Mouse (Mus musculus): ENCODE results near the gene Cep112. TPM values are rescaled to one million over a fixed set of nuclear protein-coding genes. Genes with fewer than 3 reads are reported as not detected.

The Cep112 gene
- polyA plus RNA-seq, 1 experiment from 2014 or later = 10.4 TPM

GRCm38 (mm10) chr11:108488256-108488655 lies 63.3 kb downstream of the Cep112 start:
- 70% methylated on average over 2 of the region's 2 CpGs for WGBS
- no peaks in the 10 kb centered on the region for H3K27me3 ChIP-seq (ENCODE audit: insufficient read depth, low read length)
- no peak overlapping the region for H3K4me2 ChIP-seq (replicated peaks; ENCODE audit: low read depth, low read length)

DNA sequence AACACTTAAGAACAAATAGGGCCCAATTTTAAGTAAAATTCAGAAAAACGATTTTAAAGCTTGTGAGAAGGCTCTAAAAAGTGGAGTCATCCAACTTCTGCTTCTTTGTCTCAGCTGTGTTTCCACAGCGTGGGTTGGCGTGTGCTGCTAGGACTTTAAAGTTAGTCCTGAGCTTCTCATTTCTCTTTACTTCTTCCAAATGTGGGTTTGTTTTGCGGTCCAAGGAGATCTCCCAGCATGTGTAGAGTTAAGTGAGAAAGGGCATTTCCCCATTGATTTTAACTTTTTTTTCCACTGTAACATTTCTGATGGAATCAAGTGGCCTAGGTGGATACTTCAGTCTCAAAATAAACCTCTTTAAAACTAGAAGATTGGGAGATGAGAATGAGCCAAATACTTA lies 64.9 kb downstream of the Cep112 start:
- no peak overlapping the region for H3K4me3 ChIP-seq (ENCODE audit: low read length)
- WGBS = 93% methylated on average over 4 of the region's 4 CpGs
- no peak overlapping the region for H3K9ac ChIP-seq (replicated peaks; ENCODE audit: low read length)
- H3K27ac ChIP-seq (ENCODE audit: low read length) = no peak overlapping the region
- H3K4me1 ChIP-seq (ENCODE audit: insufficient read depth, low read length) = no peaks in the 10 kb centered on the region
- no peak for ATAC-seq (ENCODE audit: low FRiP score, low TSS enrichment)
- no peak overlapping the region for H3K4me2 ChIP-seq (replicated peaks; ENCODE audit: low read depth, low read length)
- H3K27me3 ChIP-seq (ENCODE audit: insufficient read depth, low read length) = no peaks in the 10 kb centered on the region
- no peaks in the 10 kb centered on the region for H3K36me3 ChIP-seq (ENCODE audit: insufficient read depth, low read length)
- H3K9me3 ChIP-seq (ENCODE audit: low read length) = no peaks in the 10 kb centered on the region

More at GRCm38 (mm10) chr11:108488256-108488655, 63.3 kb downstream of the Cep112 start:
- no peaks in the 10 kb centered on the region for H3K4me1 ChIP-seq (ENCODE audit: insufficient read depth, low read length)
- no peaks in the 10 kb centered on the region for H3K36me3 ChIP-seq (ENCODE audit: insufficient read depth, low read length)
- H3K27ac ChIP-seq (ENCODE audit: low read length) = no peak overlapping the region
- no peaks in the 10 kb centered on the region for H3K9me3 ChIP-seq (ENCODE audit: low read length)
- no peak for ATAC-seq (ENCODE audit: low FRiP score, low TSS enrichment)
- no peak overlapping the region for H3K4me3 ChIP-seq (ENCODE audit: low read length)
- no peak overlapping the region for H3K9ac ChIP-seq (replicated peaks; ENCODE audit: low read length)

DNA sequence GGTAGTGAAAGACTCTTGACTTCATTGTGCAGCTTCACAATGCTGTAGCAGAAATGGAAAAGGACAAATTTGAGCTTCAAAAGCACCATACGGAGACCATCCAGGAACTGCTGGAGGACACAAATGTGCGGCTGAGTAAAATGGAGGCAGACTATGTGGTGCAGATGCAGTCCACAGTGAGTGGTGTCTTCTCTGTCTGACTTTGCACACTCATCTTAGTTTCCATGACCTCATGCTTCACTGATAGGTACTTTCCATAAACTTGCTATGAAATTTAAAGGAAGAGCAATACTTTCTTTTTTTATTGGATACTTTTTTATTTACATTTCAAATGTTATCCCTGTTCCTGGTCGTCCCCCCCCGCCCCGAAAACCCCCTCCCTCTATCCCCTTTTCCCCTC lies 83.2 kb downstream of the Cep112 start:
- WGBS = 95% methylated on average over 5 of the region's 5 CpGs
- Histone ChIP-seq H3K4me3 (ENCODE audit: low read length) (no peak overlapping the region), H3K27ac (ENCODE audit: low read length) (no peak overlapping the region), H3K27me3 (ENCODE audit: insufficient read depth, low read length) (no peaks in the 10 kb centered on the region), H3K4me1 (ENCODE audit: insufficient read depth, low read length) (no peaks in the 10 kb centered on the region), H3K9ac (replicated peaks; ENCODE audit: low read length) (no peak overlapping the region), H3K4me2 (replicated peaks; ENCODE audit: low read depth, low read length) (no peak overlapping the region), H3K36me3 (ENCODE audit: insufficient read depth, low read length) (0 out of 2 replicates have a peak, but pooled peaks cover 2% of the 10 kb centered on the region), H3K9me3 (ENCODE audit: low read length) (no peaks in the 10 kb centered on the region)
- no peak for ATAC-seq (ENCODE audit: low FRiP score, low TSS enrichment)

DNA sequence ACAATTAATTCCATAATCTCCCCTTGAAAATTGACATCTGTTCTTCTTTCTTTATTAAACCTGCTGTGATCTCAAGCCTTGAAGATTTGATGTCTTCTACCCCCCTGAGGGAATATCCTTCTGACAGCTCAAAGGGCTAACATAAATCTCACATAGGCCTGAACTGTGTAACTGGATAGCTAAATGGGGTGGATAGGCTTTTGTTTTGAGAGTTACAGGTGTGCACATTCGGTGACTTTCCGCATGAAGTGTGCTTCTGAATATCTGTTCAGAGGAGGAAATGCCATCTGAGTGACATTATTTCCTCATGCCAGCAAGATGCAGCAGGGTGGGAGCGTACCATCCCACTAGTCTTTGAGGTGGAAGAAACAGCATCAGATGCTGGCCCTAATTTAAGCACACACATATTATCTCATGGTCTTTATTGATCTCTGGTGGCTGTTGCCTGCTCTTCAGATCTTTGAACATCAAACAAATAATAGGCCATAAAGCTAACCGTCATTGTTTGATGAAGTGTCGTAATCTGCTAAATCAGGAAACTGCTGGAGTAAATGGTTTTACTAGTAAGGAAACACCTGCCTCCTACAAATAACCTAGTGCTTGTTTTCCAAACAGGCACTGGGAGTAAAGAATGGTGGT lies 102.9 kb downstream of the Cep112 start:
- Histone ChIP-seq H3K27ac (ENCODE audit: low read length) (no peak overlapping the region), H3K9me3 (ENCODE audit: low read length) (no peaks in the 10 kb centered on the region), H3K9ac (replicated peaks; ENCODE audit: low read length) (no peak overlapping the region), H3K36me3 (ENCODE audit: insufficient read depth, low read length) (0 out of 2 replicates have a peak, but pooled peaks cover 3% of the 10 kb centered on the region), H3K4me3 (ENCODE audit: low read length) (no peak overlapping the region), H3K27me3 (ENCODE audit: insufficient read depth, low read length) (no peaks in the 10 kb centered on the region), H3K4me2 (replicated peaks; ENCODE audit: low read depth, low read length) (no peak overlapping the region), H3K4me1 (ENCODE audit: insufficient read depth, low read length) (no peaks in the 10 kb centered on the region)
- 14% methylated on average over 5 of the region's 5 CpGs for WGBS
- no peak for ATAC-seq (ENCODE audit: low FRiP score, low TSS enrichment)

- H3K4me3 ChIP-seq (ENCODE audit: low read length) = no peak overlapping the region
- ATAC-seq (ENCODE audit: low FRiP score, low TSS enrichment) = no peak
- WGBS = 64% methylated on average over 1 of the region's 1 CpGs
- H3K4me2 ChIP-seq (replicated peaks; ENCODE audit: low read depth, low read length) = no peak overlapping the region
- H3K4me1 ChIP-seq (ENCODE audit: insufficient read depth, low read length) = no peaks in the 10 kb centered on the region
- H3K36me3 ChIP-seq (ENCODE audit: insufficient read depth, low read length) = 0 out of 2 replicates have a peak, but pooled peaks cover 3% of the 10 kb centered on the region
- H3K9me3 ChIP-seq (ENCODE audit: low read length) = no peaks in the 10 kb centered on the region
- no peak overlapping the region for H3K9ac ChIP-seq (replicated peaks; ENCODE audit: low read length)
- no peaks in the 10 kb centered on the region for H3K27me3 ChIP-seq (ENCODE audit: insufficient read depth, low read length)
- H3K27ac ChIP-seq (ENCODE audit: low read length) = no peak overlapping the region
Observed at GRCm38 (mm10) chr11:108532901-108533300, 107.9 kb downstream of the Cep112 start.

- Histone ChIP-seq H3K36me3 (ENCODE audit: insufficient read depth, low read length) (0 out of 2 replicates have a peak, but pooled peaks cover 3% of the 10 kb centered on the region), H3K4me2 (replicated peaks; ENCODE audit: low read depth, low read length) (no peak overlapping the region), H3K27me3 (ENCODE audit: insufficient read depth, low read length) (no peaks in the 10 kb centered on the region), H3K27ac (ENCODE audit: low read length) (no peak overlapping the region), H3K9me3 (ENCODE audit: low read length) (no peaks in the 10 kb centered on the region), H3K9ac (replicated peaks; ENCODE audit: low read length) (no peak overlapping the region), H3K4me3 (ENCODE audit: low read length) (no peak overlapping the region), H3K4me1 (ENCODE audit: insufficient read depth, low read length) (no peaks in the 10 kb centered on the region)
- WGBS = 92% methylated on average over 3 of the region's 3 CpGs
- no peak for ATAC-seq (ENCODE audit: low FRiP score, low TSS enrichment)
Observed at GRCm38 (mm10) chr11:108534014-108534413, 109.0 kb downstream of the Cep112 start.

GRCm38 (mm10) chr11:108552997-108553622 lies 128.1 kb downstream of the Cep112 start:
- Histone ChIP-seq H3K27ac (ENCODE audit: low read length) (no peak overlapping the region), H3K4me2 (replicated peaks; ENCODE audit: low read depth, low read length) (no peak overlapping the region), H3K4me3 (ENCODE audit: low read length) (no peak overlapping the region), H3K27me3 (ENCODE audit: insufficient read depth, low read length) (no peaks in the 10 kb centered on the region), H3K36me3 (ENCODE audit: insufficient read depth, low read length) (no peaks in the 10 kb centered on the region), H3K9me3 (ENCODE audit: low read length) (no peaks in the 10 kb centered on the region), H3K9ac (replicated peaks; ENCODE audit: low read length) (no peak overlapping the region), H3K4me1 (ENCODE audit: insufficient read depth, low read length) (no peaks in the 10 kb centered on the region)
- 27% methylated on average over 4 of the region's 4 CpGs for WGBS
- ATAC-seq (ENCODE audit: low FRiP score, low TSS enrichment) = no peak

DNA sequence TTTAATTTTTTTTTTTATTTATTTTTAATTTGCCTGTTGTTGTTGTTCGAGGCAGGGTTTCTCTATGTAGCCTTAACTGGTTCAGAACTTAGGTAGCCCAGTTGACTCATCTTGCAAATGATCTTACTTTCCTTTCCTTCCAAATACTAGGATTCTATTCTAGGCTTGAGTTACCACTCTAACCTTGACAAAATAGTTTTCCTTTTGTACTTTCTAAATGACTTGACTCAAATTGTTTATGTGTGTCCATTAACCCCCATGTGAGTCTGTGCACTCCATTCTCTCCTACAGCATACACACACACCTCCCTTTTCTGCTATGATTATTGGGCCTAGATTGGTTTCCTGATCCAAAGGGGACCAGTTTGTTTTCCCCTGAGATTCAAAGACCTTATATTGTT lies 128.9 kb downstream of the Cep112 start:
- no peak overlapping the region for H3K4me3 ChIP-seq (ENCODE audit: low read length)
- no peaks in the 10 kb centered on the region for H3K4me1 ChIP-seq (ENCODE audit: insufficient read depth, low read length)
- ATAC-seq (ENCODE audit: low FRiP score, low TSS enrichment) = no peak
- no peak overlapping the region for H3K4me2 ChIP-seq (replicated peaks; ENCODE audit: low read depth, low read length)
- H3K9me3 ChIP-seq (ENCODE audit: low read length) = no peaks in the 10 kb centered on the region
- no peaks in the 10 kb centered on the region for H3K36me3 ChIP-seq (ENCODE audit: insufficient read depth, low read length)
- no peak overlapping the region for H3K27ac ChIP-seq (ENCODE audit: low read length)
- WGBS = 91% methylated on average over 1 of the region's 1 CpGs
- no peaks in the 10 kb centered on the region for H3K27me3 ChIP-seq (ENCODE audit: insufficient read depth, low read length)
- H3K9ac ChIP-seq (replicated peaks; ENCODE audit: low read length) = no peak overlapping the region

DNA sequence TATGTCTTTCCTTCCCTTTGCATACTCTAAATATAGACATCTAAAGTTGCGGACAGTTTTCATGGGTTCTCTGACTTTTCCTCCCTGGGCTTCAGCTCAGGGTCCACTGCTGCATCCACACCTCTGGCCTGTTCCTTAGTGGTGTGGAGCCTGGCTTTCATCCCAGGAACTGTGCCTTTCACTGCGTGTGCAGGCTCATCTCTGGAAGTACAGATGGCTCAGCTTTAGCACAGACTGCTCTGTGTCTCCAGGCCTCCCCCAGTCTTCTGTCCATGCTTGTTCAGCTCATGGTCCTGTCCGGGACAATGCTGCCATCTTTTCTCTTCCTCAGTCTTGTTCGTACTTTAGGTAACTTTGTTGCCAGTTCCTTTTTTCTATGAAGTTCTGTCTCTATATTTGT lies 133.6 kb downstream of the Cep112 start:
- no peak overlapping the region for H3K9ac ChIP-seq (replicated peaks; ENCODE audit: low read length)
- no peaks in the 10 kb centered on the region for H3K36me3 ChIP-seq (ENCODE audit: insufficient read depth, low read length)
- no peak for ATAC-seq (ENCODE audit: low FRiP score, low TSS enrichment)
- no peak overlapping the region for H3K27ac ChIP-seq (ENCODE audit: low read length)
- H3K9me3 ChIP-seq (ENCODE audit: low read length) = no peaks in the 10 kb centered on the region
- no peak overlapping the region for H3K4me3 ChIP-seq (ENCODE audit: low read length)
- no peak overlapping the region for H3K4me2 ChIP-seq (replicated peaks; ENCODE audit: low read depth, low read length)
- 86% methylated on average over 4 of the region's 4 CpGs for WGBS
- no peaks in the 10 kb centered on the region for H3K27me3 ChIP-seq (ENCODE audit: insufficient read depth, low read length)
- no peaks in the 10 kb centered on the region for H3K4me1 ChIP-seq (ENCODE audit: insufficient read depth, low read length)

DNA sequence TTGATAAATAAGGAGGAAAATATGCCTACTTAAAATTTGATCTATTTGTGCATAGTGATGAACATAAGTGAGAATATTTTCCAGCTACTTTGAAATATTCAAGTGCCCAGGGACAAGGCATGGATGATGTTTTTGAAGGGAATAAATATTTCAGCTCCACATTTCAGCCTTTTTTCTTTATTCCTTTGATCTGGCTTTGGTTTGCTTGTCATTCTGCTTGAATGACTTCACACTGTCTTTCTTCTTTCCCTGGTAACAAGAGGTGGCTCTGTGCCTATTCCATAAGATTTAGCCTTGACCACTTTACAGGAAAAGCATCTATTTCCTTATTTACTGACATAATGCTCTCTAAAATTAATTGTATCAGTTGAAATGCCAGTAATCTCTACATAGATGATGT lies 134.5 kb downstream of the Cep112 start:
- H3K36me3 ChIP-seq (ENCODE audit: insufficient read depth, low read length) = no peaks in the 10 kb centered on the region
- no peaks in the 10 kb centered on the region for H3K27me3 ChIP-seq (ENCODE audit: insufficient read depth, low read length)
- no peak overlapping the region for H3K27ac ChIP-seq (ENCODE audit: low read length)
- no peak for ATAC-seq (ENCODE audit: low FRiP score, low TSS enrichment)
- no peaks in the 10 kb centered on the region for H3K9me3 ChIP-seq (ENCODE audit: low read length)
- no peak overlapping the region for H3K4me3 ChIP-seq (ENCODE audit: low read length)
- H3K4me2 ChIP-seq (replicated peaks; ENCODE audit: low read depth, low read length) = no peak overlapping the region
- H3K4me1 ChIP-seq (ENCODE audit: insufficient read depth, low read length) = no peaks in the 10 kb centered on the region
- H3K9ac ChIP-seq (replicated peaks; ENCODE audit: low read length) = no peak overlapping the region

All from kidney, embryonic 16.5 days (tissue).